Mouse (Mus musculus) forebrain, embryonic 10.5 days (tissue): ENCODE results near the gene Teddm1a. TPM values are rescaled to one million over a fixed set of nuclear protein-coding genes. Genes with fewer than 3 reads are reported as not detected.
A peak's percentile ranks its signal among the peaks of the same experiment; 100 is the strongest.

Source experiments
- DNase-seq: peaks from one replicate; pipeline ENCODE4 v3.0.0-alpha.2; 2017; ENCODE audit warnings: low spot score; ENCODE audit errors: extremely low spot score
- H3K27ac ChIP-seq: fragments of 300-500 bp; sonication (generic); 2 replicates; pipeline ENCODE4 v1.5.1; 2016; ENCODE audit warnings: mild to moderate bottlenecking
- H3K27me3 ChIP-seq: fragments of 300-500 bp; sonication (generic); 2 replicates; pipeline ENCODE4 v1.6.1; 2016; ENCODE audit warnings: mild to moderate bottlenecking; ENCODE audit not compliant: poor library complexity, severe bottlenecking
- H3K36me3 ChIP-seq: fragments of 300-500 bp; sonication (generic); replicated peaks from 2 replicates; pipeline ENCODE4 v1.6.1; 2016; ENCODE audit warnings: mild to moderate bottlenecking, moderate library complexity
- H3K4me1 ChIP-seq: fragments of 300-500 bp; sonication (generic); 2 replicates; pipeline ENCODE4 v1.6.1; 2016
- H3K4me3 ChIP-seq: fragments of 300-500 bp; sonication (generic); 2 replicates; pipeline ENCODE4 v1.5.1; 2016; ENCODE audit warnings: mild to moderate bottlenecking, moderate library complexity
- H3K9me3 ChIP-seq: fragments of 300-500 bp; sonication (generic); 2 replicates; pipeline ENCODE4 v1.6.1; 2016; ENCODE audit warnings: mild to moderate bottlenecking, moderate library complexity
- WGBS: fragments of 180-500 bp; shearing (Covaris S2); methylation state at CpG from one replicate; pipeline ENCODE4 v1.1.7; 2016; 5-methylcytosine and 5-hydroxymethylcytosine counted together
- polyA plus RNA-seq: library from polyadenylated mRNA; unstranded; fragments of >200 nt; fragmentation: Nextera tagmentation; extraction: Ambion mirVana; gene quantifications from 2 replicates; pipeline ENCODE4 v1.2.1, GENCODE M21; 2016

Teddm1a gene
- polyA plus RNA-seq, 1 experiment from 2014 or later: not detected

DNA sequence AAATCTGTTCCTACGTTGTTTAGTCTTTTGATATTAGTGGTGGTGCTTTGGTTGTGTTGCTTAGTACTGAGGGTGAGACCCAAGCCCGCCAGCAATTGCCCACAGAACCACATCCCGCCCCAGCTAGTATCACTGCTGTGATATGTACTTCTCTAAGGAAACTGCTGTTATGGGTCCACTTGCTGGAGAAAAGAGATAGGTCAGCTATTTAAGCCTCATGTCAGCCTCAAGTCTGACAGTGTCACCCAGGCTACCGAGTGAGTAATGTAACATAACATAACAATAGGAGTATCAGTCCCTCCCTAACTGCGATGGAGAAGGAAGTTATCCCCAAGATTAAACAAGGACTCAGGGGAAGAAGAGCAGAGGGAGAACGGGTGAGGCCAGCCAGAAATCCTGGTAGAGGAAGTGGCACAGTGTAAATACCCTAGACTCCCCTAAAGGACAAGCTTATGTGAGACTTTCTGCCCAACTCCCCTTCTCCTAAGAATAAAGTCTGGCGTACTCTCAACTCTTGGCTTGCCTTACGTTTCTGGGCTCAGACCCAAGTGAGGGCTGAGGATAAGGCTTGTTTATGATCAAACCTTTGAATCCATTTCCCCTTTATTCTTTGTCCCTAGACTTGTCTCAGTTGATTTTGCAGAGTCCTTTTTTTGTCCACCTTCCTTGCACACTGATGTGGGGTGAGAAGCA, 2.8 kb downstream of the Teddm1a start:
- Histone ChIP-seq H3K27ac (no peak overlapping the region), H3K9me3 (no peaks in the 10 kb centered on the region), H3K27me3 (peaks cover 5% of the 10 kb centered on the region; the same call in 1 of the 2 replicates), H3K4me1 (peaks cover 21% of the 10 kb centered on the region), H3K36me3 (no peaks in the 10 kb centered on the region), H3K4me3 (no peak overlapping the region)
- WGBS: 78% methylated on average over 8 of the region's 8 CpGs
- no peak for DNase-seq

- Histone ChIP-seq H3K4me3 (no peak overlapping the region), H3K27ac (no peak overlapping the region), H3K4me1 (peaks cover 24% of the 10 kb centered on the region), H3K9me3 (no peaks in the 10 kb centered on the region), H3K27me3 (peaks cover 5% of the 10 kb centered on the region; the same call in 1 of the 2 replicates), H3K36me3 (no peaks in the 10 kb centered on the region)
- peak; percentile 63 for DNase-seq
- WGBS: 36% methylated on average over 5 of the region's 5 CpGs
Observed at GRCm38 (mm10) chr1:153894979-153895378, 3.4 kb downstream of the Teddm1a start.

DNA sequence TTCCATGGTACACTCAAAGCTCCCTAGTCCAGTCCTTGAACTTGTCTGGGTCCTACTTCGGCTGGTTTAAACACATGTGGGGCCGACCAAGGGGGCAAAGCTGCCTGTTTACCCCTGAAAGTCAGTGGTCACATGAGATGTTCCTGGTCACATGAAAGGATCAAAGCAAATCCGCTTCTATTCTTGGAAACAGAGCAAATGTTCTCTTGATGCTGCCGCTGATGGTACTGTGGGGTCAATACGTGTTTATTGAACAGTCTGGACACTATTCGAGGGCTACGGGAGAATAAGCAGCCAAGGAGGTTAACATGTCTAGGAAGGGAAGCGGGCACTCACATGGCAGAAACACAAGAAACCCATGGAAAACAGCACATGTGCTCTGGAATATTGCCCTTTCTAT, 5.7 kb downstream of the Teddm1a start:
- Histone ChIP-seq H3K4me1 (peaks cover 41% of the 10 kb centered on the region), H3K27ac (0 out of 2 replicates have a peak overlapping the region, but pooled peaks have one; percentile 3), H3K4me3 (no peak overlapping the region), H3K9me3 (no peaks in the 10 kb centered on the region), H3K36me3 (no peaks in the 10 kb centered on the region), H3K27me3 (peaks cover 5% of the 10 kb centered on the region; the same call in 1 of the 2 replicates)
- DNase-seq: no peak
- WGBS: 91% methylated on average over 8 of the region's 8 CpGs

- DNase-seq: no peak
- no peaks in the 10 kb centered on the region for H3K9me3 ChIP-seq
- WGBS: 22% methylated on average over 22 of the region's 22 CpGs
- H3K4me3 ChIP-seq: peak overlapping the region; percentile 88
- 0 out of 2 replicates have a peak, but pooled peaks cover 2% of the 10 kb centered on the region for H3K27me3 ChIP-seq
- H3K36me3 ChIP-seq: peaks cover 16% of the 10 kb centered on the region
- H3K4me1 ChIP-seq: peaks cover 61% of the 10 kb centered on the region
- peak overlapping the region; percentile 97 for H3K27ac ChIP-seq
Observed at GRCm38 (mm10) chr1:153898989-153899730, 7.6 kb downstream of the Teddm1a start.

GRCm38 (mm10) chr1:153899731-153900380, 8.3 kb downstream of the Teddm1a start, which contains the start of the genes Glul and Teddm2:
Glul (plus strand) TSS chr1:153899944.
Teddm2 (minus strand) TSS chr1:153900228.
- under 1% methylated on average over 51 of the region's 51 CpGs for WGBS
- Histone ChIP-seq H3K36me3 (peaks cover 22% of the 10 kb centered on the region), H3K4me1 (peaks cover 61% of the 10 kb centered on the region), H3K4me3 (peak within 1 kb of the TSS; percentile 88), H3K9me3 (no peaks in the 10 kb centered on the region), H3K27ac (peak within 1 kb of the TSS; percentile 97), H3K27me3 (no peaks in the 10 kb centered on the region)
- peak; percentile 97 for DNase-seq

- Histone ChIP-seq H3K4me3 (peak overlapping the region; percentile 88), H3K27ac (peak overlapping the region; percentile 97), H3K4me1 (peaks cover 56% of the 10 kb centered on the region), H3K36me3 (peaks cover 28% of the 10 kb centered on the region), H3K27me3 (no peaks in the 10 kb centered on the region), H3K9me3 (no peaks in the 10 kb centered on the region)
- WGBS: 0% methylated on average over 36 of the region's 36 CpGs
- DNase-seq: no peak
Observed at GRCm38 (mm10) chr1:153900381-153900780, 8.8 kb downstream of the Teddm1a start.

GRCm38 (mm10) chr1:153900860-153901730, 9.6 kb downstream of the Teddm1a start:
- DNase-seq: peak; percentile 47
- peaks cover 35% of the 10 kb centered on the region for H3K36me3 ChIP-seq
- no peaks in the 10 kb centered on the region for H3K27me3 ChIP-seq
- H3K27ac ChIP-seq: peak overlapping the region; percentile 97
- H3K9me3 ChIP-seq: no peaks in the 10 kb centered on the region
- peak overlapping the region; percentile 88 for H3K4me3 ChIP-seq
- peaks cover 54% of the 10 kb centered on the region for H3K4me1 ChIP-seq
- WGBS: 3% methylated on average over 25 of the region's 25 CpGs

DNA sequence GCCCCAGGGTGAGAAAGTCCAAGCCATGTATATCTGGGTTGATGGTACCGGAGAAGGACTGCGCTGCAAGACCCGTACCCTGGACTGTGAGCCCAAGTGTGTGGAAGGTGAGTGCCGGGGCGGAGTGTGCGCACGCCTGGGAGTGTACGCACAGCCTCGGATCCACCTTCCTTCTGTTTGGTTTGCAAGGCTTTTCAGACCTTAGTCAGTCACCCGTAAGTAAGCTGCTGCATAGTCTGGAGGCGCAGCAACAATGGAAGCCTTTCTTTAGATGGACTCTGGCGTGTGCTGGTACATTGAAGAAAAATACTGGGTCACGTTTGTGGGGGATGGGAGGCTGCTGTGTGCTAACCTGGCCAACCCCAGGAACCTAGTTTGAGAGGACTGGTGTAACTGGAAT, 11.5 kb downstream of the Teddm1a start:
- Histone ChIP-seq H3K27ac (peak overlapping the region; percentile 72), H3K9me3 (no peaks in the 10 kb centered on the region), H3K4me3 (peak overlapping the region; percentile 88), H3K4me1 (peaks cover 46% of the 10 kb centered on the region), H3K27me3 (no peaks in the 10 kb centered on the region), H3K36me3 (peaks cover 54% of the 10 kb centered on the region)
- peak; percentile 45 for DNase-seq
- WGBS: 34% methylated on average over 13 of the region's 13 CpGs

GRCm38 (mm10) chr1:153904236-153904635, 12.7 kb downstream of the Teddm1a start:
- H3K4me1 ChIP-seq: peaks cover 41% of the 10 kb centered on the region
- peaks cover 66% of the 10 kb centered on the region for H3K36me3 ChIP-seq
- DNase-seq: no peak
- H3K27me3 ChIP-seq: no peaks in the 10 kb centered on the region
- no peaks in the 10 kb centered on the region for H3K9me3 ChIP-seq
- WGBS: 95% methylated on average over 14 of the region's 14 CpGs
- H3K27ac ChIP-seq: no peak overlapping the region
- no peak overlapping the region for H3K4me3 ChIP-seq

DNA sequence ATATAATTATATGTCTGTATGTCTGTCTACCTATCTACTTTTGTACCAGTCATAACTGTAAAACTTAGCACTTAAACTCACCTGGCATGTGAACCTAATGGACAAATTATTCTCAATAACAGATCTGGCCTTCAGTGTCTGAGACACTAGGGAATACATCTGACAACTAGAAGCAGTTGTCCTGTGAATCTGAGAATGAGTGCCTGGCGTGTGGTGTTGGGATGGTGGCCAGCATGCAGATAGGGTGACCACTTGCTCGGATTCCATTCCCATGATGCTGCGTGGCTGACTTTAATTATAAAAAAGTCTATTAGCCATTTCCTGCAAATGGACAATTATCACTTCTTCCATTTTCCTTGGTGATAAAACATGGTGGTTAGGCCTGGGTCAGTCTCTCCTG, 14.3 kb downstream of the Teddm1a start:
- DNase-seq: no peak

GRCm38 (mm10) chr1:153908208-153908607, 16.7 kb downstream of the Teddm1a start:
- Histone ChIP-seq H3K9me3 (no peaks in the 10 kb centered on the region), H3K36me3 (peaks cover 85% of the 10 kb centered on the region), H3K4me1 (peaks cover 10% of the 10 kb centered on the region), H3K27ac (no peak overlapping the region), H3K27me3 (no peaks in the 10 kb centered on the region), H3K4me3 (no peak overlapping the region)
- 75% methylated on average over 6 of the region's 6 CpGs for WGBS
- no peak for DNase-seq

More for the DNA sequence above, 14.3 kb downstream of the Teddm1a start:
- Histone ChIP-seq H3K9me3 (no peaks in the 10 kb centered on the region), H3K27me3 (no peaks in the 10 kb centered on the region), H3K4me3 (no peak overlapping the region), H3K4me1 (peaks cover 33% of the 10 kb centered on the region), H3K36me3 (peaks cover 83% of the 10 kb centered on the region), H3K27ac (no peak overlapping the region)
- WGBS: 95% methylated on average over 3 of the region's 3 CpGs

GRCm38 (mm10) chr1:153908741-153909140, 17.2 kb downstream of the Teddm1a start:
- H3K9me3 ChIP-seq: no peaks in the 10 kb centered on the region
- peaks cover 4% of the 10 kb centered on the region for H3K4me1 ChIP-seq
- no peak overlapping the region for H3K4me3 ChIP-seq
- H3K27me3 ChIP-seq: no peaks in the 10 kb centered on the region
- H3K27ac ChIP-seq: no peak overlapping the region
- no peak for DNase-seq
- WGBS: 94% methylated on average over 4 of the region's 4 CpGs
- H3K36me3 ChIP-seq: peaks cover 80% of the 10 kb centered on the region
